Mouse (Mus musculus): ENCODE data around the gene Stat6.
"Not testable (repeated sequence)": the region's sequence is repeated elsewhere in the genome, so short reads cannot be mapped to it uniquely, and the experiment has no call there.

Stat6 gene

GRCm38 (mm10) chr10:127652906-127653638 lies 10.3 kb downstream of the Stat6 start:
- DNase-seq (ENCODE audit: low spot score in 2 of 2) = no peak

DNA sequence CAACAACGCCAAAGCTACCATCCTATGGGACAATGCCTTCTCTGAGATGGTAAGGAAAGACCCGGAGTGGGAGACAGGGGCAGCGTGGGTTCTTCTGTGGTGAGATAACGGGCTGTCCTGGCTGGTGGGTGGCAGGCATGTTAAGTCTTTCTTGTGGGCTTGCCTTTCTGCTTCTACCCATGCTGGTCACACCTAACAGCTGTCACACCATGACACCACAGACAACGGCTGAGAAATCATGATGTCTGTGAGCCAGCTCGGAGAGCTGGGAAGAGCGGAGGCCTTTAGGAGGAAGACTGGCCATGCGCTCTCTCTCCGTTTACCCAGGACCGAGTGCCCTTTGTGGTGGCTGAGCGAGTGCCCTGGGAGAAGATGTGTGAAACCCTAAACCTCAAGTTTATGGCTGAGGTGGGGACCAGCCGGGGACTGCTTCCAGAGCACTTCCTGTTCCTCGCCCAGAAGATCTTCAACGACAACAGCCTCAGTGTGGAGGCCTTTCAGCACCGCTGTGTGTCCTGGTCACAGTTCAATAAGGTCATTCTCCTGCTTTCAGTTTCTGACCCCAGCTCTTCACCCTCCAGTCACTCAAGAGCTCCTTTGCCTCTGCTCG lies 12.3 kb downstream of the Stat6 start:
- no peak for DNase-seq (ENCODE audit: low spot score in 2 of 2)

- DNase-seq (ENCODE audit: low spot score in 2 of 2) = not testable (repeated sequence)
Observed at GRCm38 (mm10) chr10:127657617-127658016, 14.8 kb downstream of the Stat6 start.

GRCm38 (mm10) chr10:127658076-127658475 lies 15.3 kb downstream of the Stat6 start:
- DNase-seq (ENCODE audit: low spot score in 2 of 2) = no peak

- DNase-seq (ENCODE audit: low spot score in 2 of 2) = no peak
Observed at GRCm38 (mm10) chr10:127659551-127659950, 16.8 kb downstream of the Stat6 start.

DNA sequence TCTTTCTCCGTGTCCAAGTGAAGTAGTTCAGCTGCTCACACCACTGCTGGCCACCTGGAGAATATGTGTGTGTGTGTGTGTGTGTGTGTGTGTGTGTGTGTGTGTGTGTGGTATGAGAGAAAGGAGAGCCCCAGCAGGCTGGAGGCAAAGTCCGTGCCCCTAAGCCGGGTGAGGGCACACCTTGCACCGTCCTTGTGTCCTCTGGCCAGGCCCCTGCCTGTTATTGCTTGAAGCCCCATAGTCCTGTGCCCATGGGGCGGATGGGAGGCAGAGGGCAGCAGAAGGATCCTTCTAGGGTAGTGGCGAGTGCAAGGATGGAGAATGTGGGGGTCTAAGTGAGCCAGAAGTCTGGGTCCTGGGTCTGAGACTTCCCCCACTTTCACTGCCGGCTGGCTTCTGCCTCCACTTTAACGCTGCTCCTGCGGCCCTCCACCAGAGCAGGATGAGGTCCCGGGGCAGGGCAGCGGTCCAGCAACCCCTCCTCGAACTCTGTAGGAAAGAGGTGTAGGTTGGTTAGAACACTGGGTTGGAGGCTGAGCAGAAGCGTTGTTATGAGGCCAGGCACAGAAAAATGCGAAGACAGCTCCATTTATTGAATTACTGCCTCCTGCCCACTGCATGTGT lies 18.6 kb downstream of the Stat6 start:
- DNase-seq (ENCODE audit: low spot score in 2 of 2) = no peak

DNA sequence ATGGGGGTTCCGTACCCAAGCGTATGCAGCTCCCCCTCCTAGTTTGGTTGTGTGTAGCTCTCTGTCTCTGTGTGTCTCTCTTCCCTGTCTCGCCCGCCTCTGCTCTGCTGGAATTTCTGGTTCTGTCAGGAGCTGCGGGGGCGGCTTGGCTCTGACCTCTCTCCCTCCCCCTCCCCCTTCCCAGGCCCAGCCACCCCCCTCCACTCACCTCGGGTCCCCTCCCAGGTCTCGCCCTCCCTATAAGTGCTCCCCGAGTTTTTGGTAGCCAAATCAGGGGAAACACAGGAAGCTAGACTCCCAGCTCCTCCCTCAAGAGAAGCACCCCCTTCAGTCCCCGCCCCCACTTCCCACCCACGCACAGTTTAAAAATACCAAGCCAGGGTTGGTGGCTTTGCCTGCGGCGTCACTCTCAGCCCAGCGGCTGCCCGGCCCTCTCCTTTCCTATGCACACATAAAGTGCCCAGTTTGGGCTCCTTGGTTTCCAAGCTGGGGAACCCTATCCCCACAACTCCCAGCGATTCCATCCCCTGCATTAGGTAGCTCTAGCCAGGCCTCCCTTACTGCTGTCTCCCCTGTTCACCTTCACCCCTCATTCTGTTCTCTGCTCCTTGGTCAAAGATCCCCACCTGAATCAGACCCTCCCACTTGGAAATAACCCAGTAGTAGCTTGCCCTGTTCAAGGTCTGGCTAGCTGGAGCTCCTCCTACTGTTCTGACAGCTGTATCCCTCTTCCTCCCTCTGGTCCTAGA lies 19.3 kb downstream of the Stat6 start:
- peak; percentile 61 to 66 for DNase-seq (ENCODE audit: low spot score in 2 of 2)

DNA sequence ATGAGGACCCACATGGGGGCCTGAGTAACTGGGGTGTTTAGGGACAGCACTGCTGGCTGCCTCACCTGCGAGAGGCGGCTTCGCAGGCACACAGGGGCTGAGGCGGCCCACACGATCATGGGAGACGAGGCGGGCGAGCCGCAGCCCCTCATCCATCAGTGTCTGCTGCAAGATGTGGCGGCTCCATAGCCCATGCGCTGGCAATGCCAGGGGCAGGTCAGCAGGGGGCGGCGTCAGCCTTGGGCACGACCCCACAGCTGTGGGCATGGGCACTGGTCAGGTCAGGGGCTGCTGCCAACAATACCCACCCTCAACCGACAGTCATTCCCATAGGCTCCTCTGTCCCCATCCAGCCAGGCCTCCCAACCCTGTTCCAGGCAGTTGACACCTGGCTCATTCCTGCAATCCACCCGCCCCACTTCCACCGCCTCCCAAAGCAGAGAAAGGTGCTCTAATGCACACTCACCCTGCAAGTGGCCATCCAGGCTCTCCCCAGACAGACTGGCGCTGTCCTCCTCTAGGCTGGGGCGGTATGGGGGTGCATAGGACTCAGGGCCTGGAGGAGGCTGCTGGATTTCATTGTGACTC lies 20.0 kb downstream of the Stat6 start:
- DNase-seq (ENCODE audit: low spot score in 2 of 2) = no peak

- no peak for DNase-seq (ENCODE audit: low spot score in 2 of 2)
Observed at GRCm38 (mm10) chr10:127663590-127663989, 20.8 kb downstream of the Stat6 start.

DNA sequence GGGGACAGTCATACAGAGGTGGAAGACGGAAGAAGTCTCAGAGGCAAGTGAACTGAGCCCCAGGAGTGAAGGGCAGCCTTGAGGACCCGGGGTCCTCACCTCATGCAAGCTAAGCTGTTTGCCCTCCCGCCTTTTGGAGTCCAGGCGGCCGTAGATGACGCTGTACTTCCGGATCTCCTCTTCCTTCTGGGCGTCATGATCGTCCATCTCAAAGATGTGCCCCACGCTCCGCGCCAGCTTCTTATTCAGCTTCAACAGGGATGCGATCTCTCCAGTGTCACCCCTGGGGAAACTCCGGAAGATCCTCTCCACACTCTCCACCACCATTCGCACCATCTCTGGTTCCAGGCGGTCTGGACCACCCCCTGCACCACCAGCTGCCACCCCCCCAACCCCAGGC lies 21.4 kb downstream of the Stat6 start:
- no peak for DNase-seq (ENCODE audit: low spot score in 2 of 2)

DNA sequence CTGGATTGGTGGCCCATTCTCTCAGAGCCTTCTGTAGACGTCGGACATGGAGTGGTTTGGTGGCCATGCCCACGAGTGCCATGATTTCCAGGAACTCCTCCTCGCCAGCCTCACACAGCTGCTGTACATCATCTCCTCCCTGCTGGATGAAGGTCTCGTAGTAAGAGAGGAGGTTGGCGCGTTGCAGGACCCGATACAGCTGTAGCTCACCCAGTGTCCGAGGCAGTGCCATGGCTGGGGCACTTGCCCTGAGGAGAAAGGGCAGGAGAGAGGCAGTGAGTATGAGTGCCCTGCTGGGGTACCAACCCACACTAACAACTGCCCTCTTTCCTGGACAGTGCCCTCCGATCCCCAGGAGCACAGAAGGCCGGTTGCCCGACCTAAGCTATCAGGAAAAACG lies 22.1 kb downstream of the Stat6 start:
- DNase-seq (ENCODE audit: low spot score in 2 of 2) = no peak

- DNase-seq (ENCODE audit: low spot score in 2 of 2) = no peak
Observed at GRCm38 (mm10) chr10:127665366-127666181, 22.8 kb downstream of the Stat6 start.

- DNase-seq (ENCODE audit: low spot score in 2 of 2) = peak; percentile 73 to 75
Observed at GRCm38 (mm10) chr10:127666501-127667268, 23.9 kb downstream of the Stat6 start, which contains the start of gene Nemp1. Gene Nemp1, plus strand, starts transcription at chr10:127666901.

DNA sequence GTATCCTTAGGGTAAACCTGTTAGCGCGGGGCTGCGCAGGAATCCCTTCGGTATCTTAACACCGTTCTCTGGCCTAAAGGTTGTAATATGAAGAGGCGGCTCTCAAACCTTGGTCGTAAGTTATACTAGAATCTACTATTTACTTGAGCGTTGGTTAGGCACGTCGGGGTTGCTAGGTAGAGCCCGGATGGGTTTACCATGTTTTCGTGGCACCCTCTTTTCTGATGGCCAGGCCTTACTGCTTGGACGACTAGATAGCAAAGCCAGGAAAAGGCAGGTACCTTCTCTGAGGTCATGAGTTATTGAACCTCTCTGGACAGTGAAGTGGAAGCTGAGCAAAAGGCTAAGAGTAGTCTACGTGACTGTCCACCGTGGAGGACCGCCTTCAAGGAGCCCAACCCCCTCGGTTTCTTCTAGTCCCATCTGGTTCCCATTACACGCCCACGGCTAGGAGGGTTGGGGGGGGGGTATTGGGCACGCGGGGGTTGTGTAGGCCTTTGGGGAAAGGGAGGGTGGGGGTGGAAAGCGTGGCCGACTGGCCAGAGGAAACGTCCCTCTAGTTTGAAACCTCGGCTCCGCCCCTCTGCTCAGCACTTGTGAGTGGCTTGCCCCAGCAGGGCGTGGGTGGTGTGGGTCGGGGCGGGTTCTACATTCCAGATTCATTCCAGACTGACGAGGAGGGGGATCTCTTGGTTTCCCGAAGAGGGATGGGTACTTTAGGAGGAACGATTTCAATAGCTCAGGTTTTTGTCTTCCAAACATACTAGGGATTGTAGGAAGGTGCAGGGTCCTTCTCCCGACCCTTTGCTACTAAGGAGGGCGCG lies 24.7 kb downstream of the Stat6 start:
- peak; percentile 73 to 78 for DNase-seq (ENCODE audit: low spot score in 2 of 2)

- peak; percentile 87 for DNase-seq (ENCODE audit: low spot score in 2 of 2)
Observed at GRCm38 (mm10) chr10:127668093-127669050, 25.6 kb downstream of the Stat6 start, which contains the start of gene Nab2. Gene Nab2, minus strand, starts transcription at chr10:127668568.

GRCm38 (mm10) chr10:127669170-127669569 lies 26.4 kb downstream of the Stat6 start:
- peak; percentile 60 to 61 for DNase-seq (ENCODE audit: low spot score in 2 of 2)

GRCm38 (mm10) chr10:127670185-127670584 lies 27.4 kb downstream of the Stat6 start:
- DNase-seq (ENCODE audit: low spot score in 2 of 2) = no peak

- DNase-seq (ENCODE audit: low spot score in 2 of 2) = no peak
Observed at GRCm38 (mm10) chr10:127671276-127671675, 28.5 kb downstream of the Stat6 start.

Data from right cerebral cortex, adult 2 months (tissue).